Mouse (Mus musculus) myocyte (in vitro differentiated cells): ENCODE measurements around the gene Gm9887. TPM values are rescaled to one million over a fixed set of nuclear protein-coding genes. Genes with fewer than 3 reads are reported as not detected.

Experiments used
- H3K27me3 ChIP-seq: one replicate; pipeline ENCODE4 v1.6.1; 2011; ENCODE audit not compliant: control insufficient read depth, insufficient read depth, insufficient read length
- H3K36me3 ChIP-seq: one replicate; pipeline ENCODE4 v1.6.1; 2011; ENCODE audit not compliant: control insufficient read depth, insufficient read depth
- H3K4me2 ChIP-seq: one replicate; pipeline ENCODE4 v1.6.1; 2011; ENCODE audit warnings: low read depth, control low read depth
- H3K4me3 ChIP-seq: one replicate; pipeline ENCODE4 v1.5.1; 2011; ENCODE audit warnings: mild to moderate bottlenecking, control low read depth, moderate library complexity
- H3K79me2 ChIP-seq: one replicate; pipeline ENCODE4 v1.6.1; 2011; ENCODE audit not compliant: control insufficient read depth, insufficient read depth
- H3ac ChIP-seq: one replicate; pipeline ENCODE4 v1.6.1; 2011; ENCODE audit not compliant: control insufficient read depth, insufficient read length
- CEBPB ChIP-seq: IDR thresholded peaks from 2 replicates; pipeline ENCODE4 v1.6.1; 2011; ENCODE audit warnings: mild to moderate bottlenecking, moderate library complexity; ENCODE audit not compliant: poor library complexity, insufficient read depth, severe bottlenecking
- E2F4 ChIP-seq: IDR thresholded peaks from one replicate; pipeline ENCODE4 v1.6.1; 2011; ENCODE audit warnings: mild to moderate bottlenecking, control low read depth, moderate library complexity; ENCODE audit not compliant: insufficient read depth
- MAX ChIP-seq: IDR thresholded peaks from one replicate; pipeline ENCODE4 v1.6.1; 2011; ENCODE audit warnings: low read depth, mild to moderate bottlenecking, control low read depth
- MYOD1 ChIP-seq, 3 experiments: IDR thresholded peaks; one replicate each; pipeline ENCODE4 v1.6.1; 2011; ENCODE audit warnings: control low read depth in 2 of 3, low read depth in 2 of 3, mild to moderate bottlenecking in 2 of 3, moderate library complexity in 1 of 3; ENCODE audit not compliant: insufficient read length in 2 of 3, control insufficient read depth in 1 of 3
- MYOG ChIP-seq, 3 experiments: IDR thresholded peaks; one replicate each; pipeline ENCODE4 v1.6.1; 2011; ENCODE audit warnings: control low read depth in 2 of 3, low read depth in 2 of 3, mild to moderate bottlenecking in 2 of 3; ENCODE audit not compliant: insufficient read length in 2 of 3, control insufficient read depth in 1 of 3, insufficient read depth in 1 of 3
- POLR2A ChIP-seq: IDR thresholded peaks from one replicate; pipeline ENCODE4 v1.6.1; 2011; ENCODE audit warnings: low read depth, mild to moderate bottlenecking, control low read depth, moderate library complexity; ENCODE audit not compliant: insufficient read length
- POLR2AphosphoS2 ChIP-seq: IDR thresholded peaks from one replicate; pipeline ENCODE4 v1.6.1; 2011; ENCODE audit warnings: low read depth, control low read depth; ENCODE audit not compliant: insufficient read length
- REST ChIP-seq: IDR thresholded peaks from one replicate; pipeline ENCODE4 v1.6.1; 2011; ENCODE audit warnings: mild to moderate bottlenecking, control low read depth, moderate library complexity; ENCODE audit not compliant: insufficient read depth, insufficient read length
- SRF ChIP-seq: IDR thresholded peaks from one replicate; pipeline ENCODE4 v1.6.1; 2011; ENCODE audit warnings: low read depth; ENCODE audit not compliant: control insufficient read depth, insufficient read length
- TCF12 ChIP-seq: IDR thresholded peaks from one replicate; pipeline ENCODE4 v1.6.1; 2011; ENCODE audit warnings: mild to moderate bottlenecking, control low read depth; ENCODE audit not compliant: poor library complexity, insufficient read depth, severe bottlenecking
- TCF3 ChIP-seq: IDR thresholded peaks from one replicate; pipeline ENCODE4 v1.6.1; 2011; ENCODE audit warnings: low read depth, control low read depth; ENCODE audit not compliant: insufficient read length
- USF1 ChIP-seq: IDR thresholded peaks from one replicate; pipeline ENCODE4 v1.6.1; 2011; ENCODE audit warnings: low read depth, mild to moderate bottlenecking, control low read depth, moderate library complexity
- polyA plus RNA-seq: library from polyadenylated mRNA; unstranded; fragments of >200 nt; fragmentation: generic; extraction: Trizol; gene quantifications from one replicate; pipeline ENCODE4 v1.2.1, GENCODE M21; 2012; ENCODE audit warnings: missing spikeins

Gm9887 gene
- polyA plus RNA-seq, 1 experiment = 2.4 TPM

GRCm38 (mm10) chr12:69410767-69411166 is 38.5 kb upstream of the Gm9887 start:
- no peaks in the 10 kb centered on the region for H3K27me3 ChIP-seq
- peak overlapping the region; percentile 32 for H3K4me2 ChIP-seq
- H3ac ChIP-seq = no peak overlapping the region
- no peak overlapping the region for H3K4me3 ChIP-seq
- TF ChIP-seq MYOG (IDR thresholded peaks at IDR 0.05; ENCODE audit: control insufficient read depth in 1 of 3, insufficient read depth in 1 of 3, insufficient read length in 2 of 3, low read depth in 2 of 3) (no peak), CEBPB (no peak), POLR2AphosphoS2 (no peak), TCF12 (no peak), E2F4 (no peak)
- no peaks in the 10 kb centered on the region for H3K79me2 ChIP-seq
- H3K36me3 ChIP-seq = no peaks in the 10 kb centered on the region

DNA sequence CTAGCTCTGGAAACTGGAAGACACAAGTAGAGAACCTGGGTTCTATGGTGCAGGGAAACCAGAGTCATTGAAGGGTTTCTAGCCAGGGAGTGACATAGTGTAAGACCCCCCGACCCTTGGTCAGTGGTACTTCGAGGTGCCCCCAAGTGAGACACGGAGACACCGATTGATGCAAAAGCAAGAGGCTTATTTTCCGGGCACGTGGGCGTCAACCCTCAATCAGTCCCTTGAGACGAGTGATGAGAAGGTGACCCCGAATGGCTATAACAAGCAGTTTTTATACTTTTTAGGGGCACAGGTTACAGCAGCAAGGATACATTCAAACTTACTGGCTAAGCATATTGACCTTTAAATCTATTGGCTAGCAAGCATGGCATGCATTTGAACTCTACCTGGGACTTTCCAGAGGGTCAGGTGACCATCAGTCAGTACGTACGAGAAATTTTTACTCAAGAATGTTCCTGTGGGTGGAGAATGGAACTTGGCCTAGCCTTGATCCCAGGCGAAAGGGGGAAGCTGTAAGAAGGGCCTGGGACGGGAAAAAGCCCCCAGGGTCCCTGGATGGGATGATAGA is 30.4 kb upstream of the Gm9887 start:
- Histone ChIP-seq H3K79me2 (no peaks in the 10 kb centered on the region), H3K4me3 (no peak overlapping the region), H3K4me2 (no peak overlapping the region), H3ac (no peak overlapping the region), H3K36me3 (no peaks in the 10 kb centered on the region), H3K27me3 (no peaks in the 10 kb centered on the region)
- TF ChIP-seq MYOG (IDR thresholded peaks at IDR 0.05; ENCODE audit: control insufficient read depth in 1 of 3, insufficient read depth in 1 of 3, insufficient read length in 2 of 3, low read depth in 2 of 3) (no peak), SRF (no peak), MYOD1 (IDR thresholded peaks at IDR 0.05; ENCODE audit: control insufficient read depth in 1 of 3, insufficient read length in 2 of 3, low read depth in 2 of 3) (no peak), REST (no peak), TCF3 (no peak), TCF12 (no peak), CEBPB (no peak), POLR2A (no peak), POLR2AphosphoS2 (no peak), USF1 (no peak), E2F4 (no peak), MAX (no peak)

- Histone ChIP-seq H3K4me3 (no peak overlapping the region), H3ac (no peak overlapping the region), H3K36me3 (no peaks in the 10 kb centered on the region), H3K4me2 (no peak overlapping the region), H3K79me2 (no peaks in the 10 kb centered on the region), H3K27me3 (no peaks in the 10 kb centered on the region)
- TF ChIP-seq SRF (no peak), USF1 (peak; percentile 7)
Measured at GRCm38 (mm10) chr12:69402100-69402499, 29.8 kb upstream of the Gm9887 start.

- H3ac ChIP-seq = no peak overlapping the region
- TF ChIP-seq MAX (no peak), MYOD1 (IDR thresholded peaks at IDR 0.05; ENCODE audit: control insufficient read depth in 1 of 3, insufficient read length in 2 of 3, low read depth in 2 of 3) (no peak), E2F4 (no peak), POLR2A (no peak), CEBPB (no peak), MYOG (IDR thresholded peaks at IDR 0.05; ENCODE audit: control insufficient read depth in 1 of 3, insufficient read depth in 1 of 3, insufficient read length in 2 of 3, low read depth in 2 of 3) (no peak), TCF3 (no peak), SRF (no peak), REST (no peak), TCF12 (no peak)
- H3K27me3 ChIP-seq = no peaks in the 10 kb centered on the region
- no peaks in the 10 kb centered on the region for H3K79me2 ChIP-seq
- H3K4me3 ChIP-seq = no peak overlapping the region
- no peaks in the 10 kb centered on the region for H3K36me3 ChIP-seq
- no peak overlapping the region for H3K4me2 ChIP-seq
Measured at GRCm38 (mm10) chr12:69400871-69401286, 28.6 kb upstream of the Gm9887 start.

- no peaks in the 10 kb centered on the region for H3K79me2 ChIP-seq
- TF ChIP-seq MYOD1 (IDR thresholded peaks at IDR 0.05; ENCODE audit: control insufficient read depth in 1 of 3, insufficient read length in 2 of 3, low read depth in 2 of 3) (no peak), TCF3 (no peak), POLR2A (no peak), E2F4 (no peak), TCF12 (no peak), POLR2AphosphoS2 (no peak), SRF (no peak), MAX (no peak), REST (no peak), CEBPB (no peak), MYOG (IDR thresholded peaks at IDR 0.05; ENCODE audit: control insufficient read depth in 1 of 3, insufficient read depth in 1 of 3, insufficient read length in 2 of 3, low read depth in 2 of 3) (no peak)
- H3ac ChIP-seq = no peak overlapping the region
- H3K36me3 ChIP-seq = no peaks in the 10 kb centered on the region
- H3K4me2 ChIP-seq = no peak overlapping the region
- no peaks in the 10 kb centered on the region for H3K27me3 ChIP-seq
- H3K4me3 ChIP-seq = no peak overlapping the region
Measured at GRCm38 (mm10) chr12:69400367-69400766, 28.1 kb upstream of the Gm9887 start.
